8 mouse cellular contexts compared by ENCODE assay signal in genomic region chr11:79703885-79704291, GRCm38 (mm10).
DNase-seq lines count a peak whose midpoint lies in the region; ATAC-seq and TF ChIP-seq lines count a peak whose summit lies in the region.

No protein-coding gene starts in this region.

- H3ac ChIP-seq in myocyte (ENCODE audit: control insufficient read depth, insufficient read length): peak overlapping the region; percentile 67

- TF ChIP-seq POLR2A in myocyte (IDR thresholded peaks at IDR 0.05; ENCODE audit: insufficient read length, low read depth): no peak

- H3K4me3 ChIP-seq in heart, embryonic 16.5 days (ENCODE audit: low read length): peak overlapping the region; percentile 73
- peak overlapping the region; percentile 83 for H3K4me3 ChIP-seq in limb, embryonic 15.5 days
- peak overlapping the region; percentile 49 for H3K4me3 ChIP-seq in myocyte

- peak overlapping the region; percentile 91 for H3K9ac ChIP-seq in heart, embryonic 16.5 days (ENCODE audit: low read length)
- peak overlapping the region; percentile 96 for H3K9ac ChIP-seq in limb, embryonic 15.5 days

- under 1% methylated on average over 27 of the region's 27 CpGs for WGBS in heart, embryonic 16.5 days
- under 1% methylated on average over 27 of the region's 27 CpGs for WGBS in limb, embryonic 15.5 days

- H3K27me3 ChIP-seq in heart, embryonic 16.5 days (ENCODE audit: control insufficient read depth, insufficient read depth, low read length): no peaks in the 10 kb centered on the region
- peaks cover under 1% of the 10 kb centered on the region; the same call in 1 of the 2 replicates for H3K27me3 ChIP-seq in limb, embryonic 15.5 days
- H3K27me3 ChIP-seq in myocyte (ENCODE audit: control insufficient read depth, insufficient read depth, insufficient read length): no peaks in the 10 kb centered on the region

- peak overlapping the region; percentile 96 for H3K27ac ChIP-seq in heart, embryonic 16.5 days (ENCODE audit: low read length)
- peak overlapping the region; percentile 97 for H3K27ac ChIP-seq in limb, embryonic 15.5 days

- DNase-seq in frontal cortex, postnatal 25 days (ENCODE audit: low spot score in 2 of 2): no peak
- peak; percentile 56 for DNase-seq in thymus, postnatal 0 days (ENCODE audit: low spot score)
- no peak for DNase-seq in thymus, postnatal 4 days
- DNase-seq in urinary bladder, adult 18-20 months (ENCODE audit: low spot score in 2 of 2): no peak

- peak overlapping the region; percentile 70 for H3K4me2 ChIP-seq in heart, embryonic 16.5 days (ENCODE audit: low read depth, low read length)
- H3K4me2 ChIP-seq in limb, embryonic 15.5 days: peak overlapping the region; percentile 69
- H3K4me2 ChIP-seq in myocyte (ENCODE audit: low read depth): peak overlapping the region; percentile 95

- peaks cover 17% of the 10 kb centered on the region for H3K79me2 ChIP-seq in myocyte (ENCODE audit: control insufficient read depth, insufficient read depth)

- H3K4me1 ChIP-seq in heart, embryonic 16.5 days (ENCODE audit: control insufficient read depth, insufficient read depth, low read length): peaks cover 16% of the 10 kb centered on the region
- H3K4me1 ChIP-seq in limb, embryonic 15.5 days: peaks cover 24% of the 10 kb centered on the region

- no peaks in the 10 kb centered on the region for H3K9me3 ChIP-seq in heart, embryonic 16.5 days (replicated peaks; ENCODE audit: control insufficient read depth, low read length)
- H3K9me3 ChIP-seq in limb, embryonic 15.5 days: no peaks in the 10 kb centered on the region

- H3K36me3 ChIP-seq in heart, embryonic 16.5 days (ENCODE audit: control insufficient read depth, insufficient read depth): no peaks in the 10 kb centered on the region; the same call in 1 of the 2 replicates
- H3K36me3 ChIP-seq in limb, embryonic 15.5 days: 0 out of 2 replicates have a peak, but pooled peaks cover 2% of the 10 kb centered on the region
- peaks cover 11% of the 10 kb centered on the region for H3K36me3 ChIP-seq in myocyte (ENCODE audit: control insufficient read depth, insufficient read depth)

- ATAC-seq in frontal cortex, adult (ENCODE audit: low TSS enrichment): peak; percentile 74
- ATAC-seq in heart, embryonic 16.5 days (replicated peaks; ENCODE audit: extremely low read depth, insufficient read depth, low FRiP score): peak; percentile 34
- peak; percentile 44 for ATAC-seq in limb, embryonic 15.5 days (ENCODE audit: insufficient number of reproducible peaks, low FRiP score, low TSS enrichment, low read depth)

TF ChIP-seq in myocyte, 11 proteins besides CTCF, POLR2A, EP300 and RAD21:
- no peak for TF ChIP-seq MYOG (IDR thresholded peaks at IDR 0.05; ENCODE audit: control insufficient read depth in 1 of 3, insufficient read depth in 1 of 3, insufficient read length in 2 of 3, low read depth in 2 of 3)
- TF ChIP-seq MAX (IDR thresholded peaks at IDR 0.05; ENCODE audit: low read depth): no peak
- no peak for TF ChIP-seq POLR2AphosphoS2 (IDR thresholded peaks at IDR 0.05; ENCODE audit: insufficient read length, low read depth)
- TF ChIP-seq MYOD1 (IDR thresholded peaks at IDR 0.05; ENCODE audit: control insufficient read depth in 1 of 3, insufficient read length in 2 of 3, low read depth in 2 of 3): no peak
- no peak for TF ChIP-seq TCF12 (IDR thresholded peaks at IDR 0.05; ENCODE audit: insufficient read depth, poor library complexity, severe bottlenecking)
- no peak for TF ChIP-seq TCF3 (IDR thresholded peaks at IDR 0.05; ENCODE audit: insufficient read length, low read depth)
- no peak for TF ChIP-seq SRF (IDR thresholded peaks at IDR 0.05; ENCODE audit: control insufficient read depth, insufficient read length, low read depth)
- TF ChIP-seq REST (IDR thresholded peaks at IDR 0.05; ENCODE audit: insufficient read depth, insufficient read length): no peak
- no peak for TF ChIP-seq USF1 (IDR thresholded peaks at IDR 0.05; ENCODE audit: low read depth)
- TF ChIP-seq E2F4 (IDR thresholded peaks at IDR 0.05; ENCODE audit: insufficient read depth): no peak
- TF ChIP-seq CEBPB (IDR thresholded peaks at IDR 0.05; ENCODE audit: insufficient read depth, poor library complexity, severe bottlenecking): no peak
